Mouse (Mus musculus): ENCODE data around the gene Ttll13. TPM values are rescaled to one million over a fixed set of nuclear protein-coding genes. Genes with fewer than 3 reads are reported as not detected.

The Ttll13 gene
- polyA plus RNA-seq, 1 experiment, result 0.11 TPM

DNA sequence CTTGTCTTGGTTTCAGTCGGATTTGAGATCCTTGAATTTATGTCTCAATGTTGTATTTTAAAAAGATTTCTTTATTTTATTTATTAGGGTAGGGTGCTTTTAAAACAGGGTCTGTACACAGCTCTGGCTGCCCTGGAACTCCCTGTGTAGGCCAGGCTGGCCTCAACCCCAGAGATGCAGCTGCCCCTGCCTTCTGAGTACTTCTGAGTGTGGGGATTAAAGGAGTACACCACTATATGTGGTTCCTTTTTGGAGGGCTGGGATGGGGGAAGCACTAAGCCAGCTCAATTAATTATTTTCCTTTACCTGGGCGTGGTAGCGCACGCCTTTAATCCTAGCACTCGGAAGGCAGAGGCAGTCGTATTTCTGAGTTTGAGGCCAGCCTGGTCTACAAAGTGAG, 50.3 kb downstream of the Ttll13 start:
- H3K4me1 ChIP-seq, result peaks cover 52% of the 10 kb centered on the region
- peaks cover 51% of the 10 kb centered on the region for H3K36me3 ChIP-seq (replicated peaks; ENCODE audit: low read length)

GRCm38 (mm10) chr7:80297041-80297440, 50.9 kb downstream of the Ttll13 start:
- Histone ChIP-seq H3K27me3 (replicated peaks) (no peaks in the 10 kb centered on the region), H3K4me1 (peaks cover 52% of the 10 kb centered on the region), H3K4me3 (replicated peaks) (peak overlapping the region; percentile 7), H3K36me3 (replicated peaks; ENCODE audit: low read length) (peaks cover 51% of the 10 kb centered on the region), H3K9me3 (no peaks in the 10 kb centered on the region)
- TF ChIP-seq GATA1 (IDR thresholded peaks at IDR 0.05; ENCODE audit: borderline replicate concordance, low read length), result no peak
- TF ChIP-seq FLI1 (IDR thresholded peaks at IDR 0.05; ENCODE audit: low read length), result no peak

More for the DNA sequence above, 50.3 kb downstream of the Ttll13 start:
- H3K27me3 ChIP-seq (replicated peaks), result no peaks in the 10 kb centered on the region
- H3K4me3 ChIP-seq (replicated peaks), result no peak overlapping the region
- TF ChIP-seq FLI1 (IDR thresholded peaks at IDR 0.05; ENCODE audit: low read length) (no peak), GATA1 (IDR thresholded peaks at IDR 0.05; ENCODE audit: borderline replicate concordance, low read length) (no peak)
- H3K9me3 ChIP-seq, result no peaks in the 10 kb centered on the region

- peaks cover 52% of the 10 kb centered on the region for H3K4me1 ChIP-seq
- H3K27me3 ChIP-seq (replicated peaks), result no peaks in the 10 kb centered on the region
- H3K9me3 ChIP-seq, result no peaks in the 10 kb centered on the region
- H3K4me3 ChIP-seq (replicated peaks), result no peak overlapping the region
- peaks cover 57% of the 10 kb centered on the region for H3K36me3 ChIP-seq (replicated peaks; ENCODE audit: low read length)
- TF ChIP-seq FLI1 (IDR thresholded peaks at IDR 0.05; ENCODE audit: low read length), result no peak
- no peak for TF ChIP-seq GATA1 (IDR thresholded peaks at IDR 0.05; ENCODE audit: borderline replicate concordance, low read length)
These were observed 52.6 kb downstream of the Ttll13 start for GRCm38 (mm10) chr7:80298754-80299153.

- TF ChIP-seq GATA1 (IDR thresholded peaks at IDR 0.05; ENCODE audit: borderline replicate concordance, low read length), result no peak
- TF ChIP-seq FLI1 (IDR thresholded peaks at IDR 0.05; ENCODE audit: low read length), result no peak
- Histone ChIP-seq H3K27me3 (replicated peaks) (no peaks in the 10 kb centered on the region), H3K9me3 (no peaks in the 10 kb centered on the region), H3K4me1 (peaks cover 49% of the 10 kb centered on the region), H3K4me3 (replicated peaks) (peak overlapping the region; percentile 78), H3K36me3 (replicated peaks; ENCODE audit: low read length) (peaks cover 65% of the 10 kb centered on the region)
These were observed 53.4 kb downstream of the Ttll13 start for GRCm38 (mm10) chr7:80299568-80299967.

DNA sequence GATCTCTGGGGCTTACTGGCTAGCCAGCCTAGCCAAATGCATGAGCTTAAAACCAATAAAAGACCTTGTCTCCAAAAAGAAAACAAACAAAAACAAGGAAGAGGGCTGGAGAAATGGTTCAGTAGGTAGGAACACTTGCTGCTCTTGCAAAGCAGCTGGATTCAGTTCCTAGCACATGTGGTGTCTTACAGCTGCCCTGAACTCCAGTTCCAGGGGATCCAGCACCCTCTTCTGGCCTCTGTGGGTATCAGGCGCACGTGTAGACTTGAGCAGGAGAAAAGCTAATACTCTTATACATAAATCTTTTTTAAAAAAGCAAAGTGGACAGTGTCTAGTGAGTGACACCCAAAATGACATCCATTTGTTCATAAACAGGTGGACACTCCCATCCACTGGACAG, 55.3 kb downstream of the Ttll13 start:
- Histone ChIP-seq H3K4me3 (replicated peaks) (no peak overlapping the region), H3K36me3 (replicated peaks; ENCODE audit: low read length) (peaks cover 84% of the 10 kb centered on the region), H3K27me3 (replicated peaks) (no peaks in the 10 kb centered on the region), H3K9me3 (no peaks in the 10 kb centered on the region), H3K4me1 (peaks cover 36% of the 10 kb centered on the region)
- TF ChIP-seq FLI1 (IDR thresholded peaks at IDR 0.05; ENCODE audit: low read length) (no peak), GATA1 (IDR thresholded peaks at IDR 0.05; ENCODE audit: borderline replicate concordance, low read length) (no peak)

- Histone ChIP-seq H3K4me3 (replicated peaks) (no peak overlapping the region), H3K27me3 (replicated peaks) (no peaks in the 10 kb centered on the region), H3K36me3 (replicated peaks; ENCODE audit: low read length) (peaks cover 97% of the 10 kb centered on the region), H3K9me3 (no peaks in the 10 kb centered on the region), H3K4me1 (no peaks in the 10 kb centered on the region)
- TF ChIP-seq FLI1 (IDR thresholded peaks at IDR 0.05; ENCODE audit: low read length) (no peak), GATA1 (IDR thresholded peaks at IDR 0.05; ENCODE audit: borderline replicate concordance, low read length) (no peak)
These were observed 61.6 kb downstream of the Ttll13 start for GRCm38 (mm10) chr7:80307766-80308165.

Other genes starting within 250 kb of the Ttll13 start
- 55.0 and 142 TPM in 2 replicates for gene Zfp710, start 221.6 kb upstream of the Ttll13 start, polyA plus RNA-seq (2012; ENCODE audit: insufficient read depth, low replicate concordance)
- gene Idh2, start 131.0 kb upstream of the Ttll13 start, polyA plus RNA-seq (2012; ENCODE audit: insufficient read depth, low replicate concordance), result 14.1 and 79.2 TPM in 2 replicates
- gene Sema4b, start 59.5 kb upstream of the Ttll13 start, polyA plus RNA-seq (2012; ENCODE audit: insufficient read depth, low replicate concordance), result 30.8 and 31.0 TPM in 2 replicates
- gene Cib1, start 13.6 kb upstream of the Ttll13 start, polyA plus RNA-seq (2012; ENCODE audit: insufficient read depth, low replicate concordance), result 42.4 and 54.0 TPM in 2 replicates
- 1.6 and 7.0 TPM in 2 replicates for gene Gdpgp1, start 13.5 kb upstream of the Ttll13 start, polyA plus RNA-seq (2012; ENCODE audit: insufficient read depth, low replicate concordance)
- 3.8 and 39.8 TPM in 2 replicates for gene Ngrn, start 14.8 kb downstream of the Ttll13 start, polyA plus RNA-seq (2012; ENCODE audit: insufficient read depth, low replicate concordance)
- 1.8 and 5.0 TPM in 2 replicates for gene Vps33b, start 23.3 kb downstream of the Ttll13 start, polyA plus RNA-seq (2012; ENCODE audit: insufficient read depth, low replicate concordance)
- gene Prc1, start 48.1 kb downstream of the Ttll13 start, polyA plus RNA-seq (2012; ENCODE audit: insufficient read depth, low replicate concordance), result 5.6 TPM in 1 of 2 replicates, not detected in the other
- 4.7 and 5.0 TPM in 2 replicates for gene Rccd1, start 78.1 kb downstream of the Ttll13 start, polyA plus RNA-seq (2012; ENCODE audit: insufficient read depth, low replicate concordance)
- 37.4 and 78.5 TPM in 2 replicates for gene Unc45a, start 94.6 kb downstream of the Ttll13 start, polyA plus RNA-seq (2012; ENCODE audit: insufficient read depth, low replicate concordance)
- gene Hddc3, start 96.7 kb downstream of the Ttll13 start, polyA plus RNA-seq (2012; ENCODE audit: insufficient read depth, low replicate concordance), result 17.4 and 104 TPM in 2 replicates
- gene Man2a2, start 125.0 kb downstream of the Ttll13 start, polyA plus RNA-seq (2012; ENCODE audit: insufficient read depth, low replicate concordance), result 36.1 and 38.2 TPM in 2 replicates
- 42.2 and 53.1 TPM in 2 replicates for gene Fes, start 141.6 kb downstream of the Ttll13 start, polyA plus RNA-seq (2012; ENCODE audit: insufficient read depth, low replicate concordance)
- gene Furin, start 159.1 kb downstream of the Ttll13 start, polyA plus RNA-seq (2012; ENCODE audit: insufficient read depth, low replicate concordance), result 72.7 and 125 TPM in 2 replicates